Mouse (Mus musculus): ENCODE measurements at regions not wholly inside any gene's neighbourhood (a gene's known extent, or its start where the extent isn't known, plus 50 kb on each side); places are given as distances from the start of the nearest gene placed in this dataset.

DNA sequence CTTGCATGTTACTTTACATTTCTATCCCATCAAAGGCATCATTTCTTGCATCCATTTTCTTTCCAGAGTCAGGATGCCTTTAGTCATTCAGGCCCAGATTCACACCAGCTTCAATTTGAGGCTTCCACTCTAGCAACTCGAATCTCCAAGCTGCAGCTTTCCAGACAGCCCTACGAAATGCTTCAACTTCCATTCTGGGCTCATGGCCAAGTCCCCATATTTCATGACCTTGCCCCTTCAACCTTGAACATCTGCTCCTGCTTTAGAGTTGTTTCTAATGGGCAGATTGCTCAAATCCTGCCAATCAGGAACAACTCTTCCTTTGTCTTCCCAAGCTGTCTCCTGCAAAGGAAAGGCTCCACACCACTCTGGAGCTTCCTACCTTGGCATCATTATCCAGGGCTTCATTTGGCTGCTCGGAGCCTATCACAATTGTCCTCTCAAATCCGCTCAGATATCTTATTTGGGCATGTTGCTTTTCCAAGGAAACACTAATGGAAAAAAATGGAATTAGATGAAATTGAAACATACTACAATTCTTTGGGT, 104.4 kb upstream of the Prr30 start:
- TF ChIP-seq CTCF (IDR thresholded peaks at IDR 0.05; ENCODE audit: extremely low read depth, insufficient read depth, low read length) (no peak), POLR2A (IDR thresholded peaks at IDR 0.05; ENCODE audit: extremely low read depth, insufficient read depth, low read length) (no peak)
